Mouse (Mus musculus) CH12.LX (cell line): ENCODE measurements around the gene Myom3. TPM values are rescaled to one million over a fixed set of nuclear protein-coding genes. Genes with fewer than 3 reads are reported as not detected.

ENCODE experiments used
- DNase-seq: peaks from one replicate; pipeline ENCODE4 v3.0.0-alpha.2; 2013; ENCODE audit errors: extremely low read depth
- H3K27ac ChIP-seq: 2 replicates; pipeline ENCODE4 v1.5.1; 2012; ENCODE audit warnings: low read depth, mild to moderate bottlenecking, control low read depth, moderate library complexity; ENCODE audit not compliant: insufficient read depth
- H3K27me3 ChIP-seq: replicated peaks from 2 replicates; pipeline ENCODE3; 2012; ENCODE audit warnings: inconsistent platforms
- H3K36me3 ChIP-seq, 2 experiments: replicated peaks in 1 of 2; 2 replicates each; pipeline versions ENCODE3 to v1.6.1; 2012; ENCODE audit warnings: inconsistent platforms in 1 of 2, low read length in 1 of 2, mild to moderate bottlenecking in 1 of 2, mixed read lengths in 1 of 2, moderate library complexity in 1 of 2; ENCODE audit not compliant: control insufficient read depth in 1 of 2, insufficient read depth in 1 of 2
- H3K4me1 ChIP-seq, 2 experiments: 2 replicates each; pipeline ENCODE4 v1.6.1; 2012; ENCODE audit warnings: inconsistent platforms in 1 of 2, moderate library complexity in 1 of 2; ENCODE audit not compliant: insufficient read depth in 2 of 2, control insufficient read depth in 1 of 2
- H3K4me2 ChIP-seq: 2 replicates; pipeline ENCODE4 v1.6.1; 2012; ENCODE audit warnings: low read depth, mild to moderate bottlenecking, control low read depth; ENCODE audit not compliant: poor library complexity, insufficient read depth, severe bottlenecking
- H3K4me3 ChIP-seq, 3 experiments: fragments of 150-350 bp in 1 of 3; sonication (generic) in 1 of 3; replicated peaks in 1 of 3; 2 replicates each; pipeline versions ENCODE3 to v1.5.1; 2011 to 2012; ENCODE audit warnings: low read depth in 2 of 3, low read length in 2 of 3, mild to moderate bottlenecking in 2 of 3, moderate library complexity in 2 of 3, control low read depth in 1 of 3, improper control_type of control experiment in 1 of 3, inconsistent platforms in 1 of 3, mixed read lengths in 1 of 3; ENCODE audit not compliant: poor library complexity in 1 of 3
- H3K79me2 ChIP-seq: replicated peaks from 2 replicates; pipeline ENCODE4 v1.6.1; 2012; ENCODE audit warnings: mild to moderate bottlenecking, moderate library complexity; ENCODE audit not compliant: control insufficient read depth, poor library complexity, insufficient read depth, severe bottlenecking; ENCODE audit errors: extremely low read depth
- H3K9ac ChIP-seq: 2 replicates; pipeline ENCODE4 v1.6.1; 2012; ENCODE audit warnings: low read depth, mild to moderate bottlenecking, control low read depth, moderate library complexity; ENCODE audit not compliant: insufficient read depth
- H3K9me3 ChIP-seq: replicated peaks from 2 replicates; pipeline ENCODE3; 2012; ENCODE audit warnings: low read length, inconsistent platforms, mixed read lengths
- BHLHE40 ChIP-seq: IDR thresholded peaks from 2 replicates; pipeline ENCODE4 v1.6.1; 2011; ENCODE audit warnings: mild to moderate bottlenecking, low read depth, low read length, improper control_type of control experiment
- CHD1 ChIP-seq: IDR thresholded peaks from 2 replicates; pipeline ENCODE4 v1.6.1; 2012; ENCODE audit warnings: low read depth, low read length, improper control_type of control experiment, inconsistent platforms
- CHD2 ChIP-seq: IDR thresholded peaks from 2 replicates; pipeline ENCODE4 v1.6.1; 2011; ENCODE audit warnings: low read length, improper control_type of control experiment
- CTCF ChIP-seq, 2 experiments: IDR thresholded peaks in 1 of 2; conservative IDR thresholded peaks in 1 of 2; 2 replicates each; pipeline ENCODE4 v1.5.1; 2011 to 2012; ENCODE audit warnings: low read depth in 2 of 2, low read length in 2 of 2, improper control_type of control experiment in 1 of 2, inconsistent platforms in 1 of 2, mild to moderate bottlenecking in 1 of 2, moderate library complexity in 1 of 2
- E2F4 ChIP-seq: IDR thresholded peaks from 2 replicates; pipeline ENCODE4 v1.6.1; 2011; ENCODE audit warnings: low read depth, low read length, improper control_type of control experiment; ENCODE audit not compliant: insufficient replicate concordance
- EP300 ChIP-seq: IDR thresholded peaks from 2 replicates; pipeline ENCODE4 v1.6.1; 2011; ENCODE audit warnings: low read length, improper control_type of control experiment
- HCFC1 ChIP-seq: IDR thresholded peaks from 2 replicates; pipeline ENCODE4 v1.6.1; 2012; ENCODE audit warnings: low read depth, mild to moderate bottlenecking, inconsistent platforms, low read length, improper control_type of control experiment
- JUN ChIP-seq: IDR thresholded peaks from 2 replicates; pipeline ENCODE4 v1.6.1; 2011; ENCODE audit warnings: low read depth, mild to moderate bottlenecking, low read length, improper control_type of control experiment, moderate library complexity; ENCODE audit not compliant: insufficient read depth
- JUND ChIP-seq: conservative IDR thresholded peaks from 2 replicates; pipeline ENCODE4 v1.6.1; 2011; ENCODE audit warnings: low read depth, low read length, improper control_type of control experiment
- KAT2A ChIP-seq: IDR thresholded peaks from 2 replicates; pipeline ENCODE4 v1.6.1; 2012; ENCODE audit warnings: low read length, improper control_type of control experiment, inconsistent platforms; ENCODE audit not compliant: insufficient replicate concordance
- MAFK ChIP-seq: IDR thresholded peaks from 2 replicates; pipeline ENCODE4 v1.6.1; 2011; ENCODE audit warnings: low read length, improper control_type of control experiment; ENCODE audit not compliant: insufficient replicate concordance
- MAZ ChIP-seq: IDR thresholded peaks from 2 replicates; pipeline ENCODE4 v1.6.1; 2012; ENCODE audit warnings: low read depth, mild to moderate bottlenecking, inconsistent platforms, low read length, improper control_type of control experiment, moderate library complexity
- MEF2A ChIP-seq: IDR thresholded peaks from 2 replicates; pipeline ENCODE4 v1.6.1; 2014; ENCODE audit warnings: low read depth, mild to moderate bottlenecking, inconsistent platforms, low read length, improper control_type of control experiment, borderline replicate concordance
- MXI1 ChIP-seq: IDR thresholded peaks from 2 replicates; pipeline ENCODE4 v1.6.1; 2011; ENCODE audit warnings: mild to moderate bottlenecking, low read depth, low read length, improper control_type of control experiment
- MYC ChIP-seq: IDR thresholded peaks from 2 replicates; pipeline ENCODE4 v1.6.1; 2011; ENCODE audit warnings: low read depth, mild to moderate bottlenecking, improper control_type of control experiment, low read length
- NELFE ChIP-seq: IDR thresholded peaks from 2 replicates; pipeline ENCODE4 v1.6.1; 2011; ENCODE audit warnings: low read depth, low read length, improper control_type of control experiment
- NRF1 ChIP-seq: IDR thresholded peaks from 2 replicates; pipeline ENCODE4 v1.6.1; 2014; ENCODE audit warnings: low read depth, mild to moderate bottlenecking, inconsistent platforms, low read length, improper control_type of control experiment, moderate library complexity
- PAX5 ChIP-seq: IDR thresholded peaks from 2 replicates; pipeline ENCODE4 v1.6.1; 2012; ENCODE audit warnings: low read length, inconsistent platforms, mixed read lengths
- POLR2A ChIP-seq: IDR thresholded peaks from 2 replicates; pipeline ENCODE4 v1.6.1; 2011; ENCODE audit warnings: low read depth, mild to moderate bottlenecking, improper control_type of control experiment, low read length
- POLR2AphosphoS2 ChIP-seq: IDR thresholded peaks from 2 replicates; pipeline ENCODE4 v1.6.1; 2011; ENCODE audit warnings: low read depth, low read length, improper control_type of control experiment
- RAD21 ChIP-seq: IDR thresholded peaks from 2 replicates; pipeline ENCODE4 v1.6.1; 2011; ENCODE audit warnings: low read depth, mild to moderate bottlenecking, low read length, improper control_type of control experiment, moderate library complexity
- RCOR1 ChIP-seq: conservative IDR thresholded peaks from 2 replicates; pipeline ENCODE4 v1.6.1; 2012; ENCODE audit warnings: low read depth, mild to moderate bottlenecking, inconsistent platforms, low read length, improper control_type of control experiment
- SIN3A ChIP-seq: IDR thresholded peaks from 2 replicates; pipeline ENCODE4 v1.6.1; 2012; ENCODE audit warnings: low read length, improper control_type of control experiment, inconsistent platforms
- SMC3 ChIP-seq: IDR thresholded peaks from 2 replicates; pipeline ENCODE4 v1.6.1; 2011; ENCODE audit warnings: low read depth, low read length, improper control_type of control experiment
- TCF12 ChIP-seq: IDR thresholded peaks from 2 replicates; pipeline ENCODE4 v1.6.1; 2014; ENCODE audit warnings: low read depth, mild to moderate bottlenecking, inconsistent platforms, low read length, improper control_type of control experiment
- UBTF ChIP-seq: IDR thresholded peaks from 2 replicates; pipeline ENCODE4 v1.6.1; 2012; ENCODE audit warnings: low read depth, mild to moderate bottlenecking, inconsistent platforms, low read length, improper control_type of control experiment, moderate library complexity
- USF1 ChIP-seq: IDR thresholded peaks from 2 replicates; pipeline ENCODE4 v1.6.1; 2014; ENCODE audit warnings: low read depth, mild to moderate bottlenecking, inconsistent platforms, low read length, improper control_type of control experiment
- USF2 ChIP-seq: conservative IDR thresholded peaks from 2 replicates; pipeline ENCODE4 v1.6.1; 2011; ENCODE audit warnings: low read depth, low read length, improper control_type of control experiment
- ZC3H11A ChIP-seq: IDR thresholded peaks from 2 replicates; pipeline ENCODE4 v1.6.1; 2012; ENCODE audit warnings: low read depth, mild to moderate bottlenecking, inconsistent platforms, low read length, improper control_type of control experiment
- ZMIZ1 ChIP-seq: IDR thresholded peaks from 2 replicates; pipeline ENCODE4 v1.6.1; 2012; ENCODE audit warnings: low read depth, mild to moderate bottlenecking, inconsistent platforms, low read length, improper control_type of control experiment
- ZNF384 ChIP-seq: IDR thresholded peaks from 2 replicates; pipeline ENCODE4 v1.6.1; 2012; ENCODE audit warnings: low read depth, low read length, improper control_type of control experiment, inconsistent platforms
- dilution Hi-C: fragments of 300-500 bp; cut with MboI; formaldehyde crosslinking; loops from 2 replicates; pipeline ENCODE4 v1.14.3; 2020; ENCODE audit warnings: low sequenced_read_pairs; ENCODE audit not compliant: extremely low pct_unique_long_range_greater_than_20kb, extremely low pct_ligation_motif_present
- in situ Hi-C: fragments of 300-500 bp; cut with MboI; formaldehyde crosslinking; loops from 3 replicates; pipeline ENCODE4 v1.14.3; 2019; ENCODE audit warnings: low sequenced_read_pairs, low pct_ligation_motif_present, low pct_unique_long_range_greater_than_20kb, mixed read lengths
- polyA plus RNA-seq: library from polyadenylated mRNA; unstranded; fragments of >175 nt; gene quantifications from 2 replicates; pipeline ENCODE4 v1.2.1, GENCODE M21; 2012; ENCODE audit warnings: low read depth; ENCODE audit not compliant: insufficient read length
- total RNA-seq, 2 experiments: library from RNA; depleted of rRNA; stranded (reverse); fragments of 300-350 nt in 1 of 2; fragments of >200 nt in 1 of 2; gene quantifications; 2 replicates each; pipeline ENCODE4 v1.2.3; 2012 to 2014

The Myom3 gene
- total and polyA plus RNA-seq, 3 experiments, result 0.04 TPM; not detected in 2

DNA sequence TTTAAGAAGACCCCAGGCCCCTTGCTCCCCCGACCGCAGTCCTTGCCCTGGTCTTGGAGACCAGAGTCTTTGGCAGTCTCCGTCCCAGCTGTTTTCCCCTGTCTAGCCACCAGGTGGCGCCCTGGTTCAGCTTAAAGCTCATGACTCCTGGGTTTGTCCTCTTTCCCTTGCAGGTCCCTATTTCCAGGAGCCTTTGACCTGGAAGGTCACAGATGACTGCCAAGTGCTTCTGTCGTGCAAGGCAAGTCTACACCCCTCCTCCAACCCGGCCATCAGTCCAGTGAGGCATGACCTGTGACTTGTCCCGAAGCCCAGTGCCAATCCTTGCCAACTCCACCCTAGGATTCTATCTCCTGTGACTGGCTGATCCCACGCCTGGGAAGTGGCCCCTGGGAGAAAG lies 42.0 kb downstream of the Myom3 start:
- in situ Hi-C loops (no loop called here), dilution Hi-C loops (no loop called here)
- peaks cover 33% of the 10 kb centered on the region for H3K27me3 ChIP-seq
- no peak overlapping the region for H3K4me2 ChIP-seq
- H3K9me3 ChIP-seq, result peaks cover 15% of the 10 kb centered on the region
- no peaks in the 10 kb centered on the region for H3K36me3 ChIP-seq
- no peak overlapping the region for H3K27ac ChIP-seq
- H3K9ac ChIP-seq, result no peak overlapping the region
- H3K4me1 ChIP-seq, result peaks cover 0 to 2% of the 10 kb centered on the region in 2 experiments; a peak in 2 of 4 replicates
- peak; percentile 74 for DNase-seq
- TF ChIP-seq ZNF384 (no peak), MAZ (no peak), RCOR1 (no peak), KAT2A (no peak), JUND (no peak), CHD2 (no peak), USF1 (no peak), USF2 (no peak), POLR2A (no peak), TCF12 (0 out of 2 replicates have a peak, but pooled peaks have one; percentile 22), MAFK (no peak), MXI1 (no peak), MYC (no peak), JUN (no peak), HCFC1 (no peak), E2F4 (no peak), SMC3 (peak; percentile 84), NELFE (peak; percentile 53; the same call in 1 of the 2 replicates), EP300 (no peak), UBTF (no peak), POLR2AphosphoS2 (no peak), BHLHE40 (no peak), CHD1 (no peak), RAD21 (peak; percentile 86), SIN3A (no peak), ZMIZ1 (no peak), PAX5 (no peak), MEF2A (no peak), CTCF (conservative IDR thresholded peaks at IDR 0.05 in 1 of 2, IDR thresholded peaks at IDR 0.05 in 1 of 2; ENCODE audit: low read depth in 2 of 2, low read length in 2 of 2) (peak; percentile 84 to 90), ZC3H11A (peak; percentile 29; the same call in 1 of the 2 replicates), NRF1 (0 out of 2 replicates have a peak, but pooled peaks have one; percentile 10)
- no peak overlapping the region for H3K4me3 ChIP-seq
- no peaks in the 10 kb centered on the region for H3K79me2 ChIP-seq
